Mouse (Mus musculus): ENCODE measurements around the gene Cyp2j7.
"Not testable (repeated sequence)": the region's sequence is repeated elsewhere in the genome, so short reads cannot be mapped to it uniquely, and the experiment has no call there.

Cyp2j7 gene

DNA sequence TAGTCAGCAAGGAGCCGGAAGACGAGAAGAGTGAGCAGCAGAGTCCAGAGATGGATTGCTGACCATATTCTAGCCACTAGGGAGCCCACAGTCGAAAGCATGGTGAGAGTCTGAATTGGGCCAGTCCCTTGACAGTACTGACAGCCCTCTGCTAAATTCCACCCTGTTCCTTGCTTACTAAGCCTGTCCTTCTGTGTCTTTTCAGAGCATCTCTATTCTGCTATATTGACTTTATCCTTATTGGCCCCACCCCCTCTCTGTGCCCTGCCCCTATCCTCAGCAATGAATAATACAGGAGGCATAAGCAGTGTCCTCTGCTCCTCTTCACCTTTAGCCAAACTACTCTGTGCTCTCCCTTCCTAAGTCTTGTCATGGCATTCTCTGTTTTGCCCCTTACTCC lies at the start of gene Cyp2j7:
Cyp2j7 (minus strand) TSS at position 101 of the 400 bp plus-strand sequence.
- DNase-seq: no peak

DNA sequence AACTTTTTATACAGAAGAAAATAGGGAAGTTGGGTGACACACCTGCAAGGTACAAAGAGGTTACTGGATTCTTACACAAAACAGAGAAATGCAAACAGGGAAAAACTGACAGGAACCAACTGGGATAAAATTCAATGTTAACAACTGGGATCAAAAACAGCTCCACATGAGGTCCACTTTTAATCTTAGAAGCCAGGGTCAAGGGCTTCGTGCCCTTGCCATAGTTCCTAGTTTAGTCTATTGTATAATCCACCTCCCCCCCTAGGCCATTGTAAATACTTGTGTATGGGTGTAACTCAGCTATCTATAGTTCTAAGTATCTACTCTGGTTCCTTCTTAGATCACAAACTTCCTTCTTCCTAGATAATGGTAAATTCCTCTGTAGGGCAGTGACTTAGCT lies 40.4 kb upstream of the Cyp2j7 start:
- DNase-seq: not testable (repeated sequence)

- peak; percentile 81 for DNase-seq
These were observed 37.4 kb upstream of the Cyp2j7 start for GRCm38 (mm10) chr4:96273907-96274306.

- no peak for DNase-seq
These were observed 39.8 kb downstream of the Cyp2j7 start for GRCm38 (mm10) chr4:96196701-96197100.

DNA sequence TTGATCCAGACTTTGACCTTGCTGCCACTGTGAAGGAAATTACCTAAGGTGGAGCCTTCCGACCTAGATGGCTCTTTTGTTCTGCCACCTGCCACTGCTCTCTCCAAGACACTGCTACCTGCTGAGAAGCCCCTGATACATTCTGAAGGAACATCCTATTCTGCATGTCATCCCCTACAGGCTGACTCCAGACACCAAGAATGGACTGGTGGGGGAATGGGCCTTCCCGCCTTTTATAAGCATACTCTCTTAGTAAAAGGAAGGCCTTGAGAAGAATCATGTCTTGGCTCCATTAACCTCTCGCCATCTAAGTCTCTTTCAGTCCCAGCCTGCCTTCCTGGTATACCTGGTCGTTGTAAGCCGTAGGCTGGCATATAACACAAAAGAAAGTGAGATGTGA lies 47.1 kb downstream of the Cyp2j7 start:
- DNase-seq: not testable (repeated sequence)

- not testable (repeated sequence) for DNase-seq
These were observed 47.8 kb downstream of the Cyp2j7 start for GRCm38 (mm10) chr4:96188671-96189070.

DNA sequence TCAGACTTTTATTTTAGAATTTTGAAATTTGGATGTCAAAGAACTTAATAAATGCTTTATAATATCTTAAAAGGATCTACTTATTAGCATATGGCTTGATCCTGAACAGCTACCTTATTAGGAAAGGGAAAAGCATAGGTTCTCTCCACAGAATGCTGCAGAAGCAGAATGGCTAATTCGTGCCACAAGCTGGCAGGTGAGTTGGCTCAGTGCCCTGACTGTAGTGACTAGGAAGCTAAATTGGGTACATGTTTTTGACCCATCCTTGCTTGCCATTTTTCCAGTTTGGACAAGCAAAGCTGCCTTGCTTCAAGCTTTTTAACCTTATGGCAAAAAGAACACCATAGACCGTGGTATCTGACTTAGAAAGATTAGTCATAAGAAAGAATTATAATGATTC lies 48.3 kb downstream of the Cyp2j7 start:
- DNase-seq: not testable (repeated sequence)

- DNase-seq: not testable (repeated sequence)
These were observed 51.7 kb downstream of the Cyp2j7 start for GRCm38 (mm10) chr4:96184716-96185115.

- DNase-seq: no peak
These were observed 73.6 kb downstream of the Cyp2j7 start for GRCm38 (mm10) chr4:96162839-96163238.

DNA sequence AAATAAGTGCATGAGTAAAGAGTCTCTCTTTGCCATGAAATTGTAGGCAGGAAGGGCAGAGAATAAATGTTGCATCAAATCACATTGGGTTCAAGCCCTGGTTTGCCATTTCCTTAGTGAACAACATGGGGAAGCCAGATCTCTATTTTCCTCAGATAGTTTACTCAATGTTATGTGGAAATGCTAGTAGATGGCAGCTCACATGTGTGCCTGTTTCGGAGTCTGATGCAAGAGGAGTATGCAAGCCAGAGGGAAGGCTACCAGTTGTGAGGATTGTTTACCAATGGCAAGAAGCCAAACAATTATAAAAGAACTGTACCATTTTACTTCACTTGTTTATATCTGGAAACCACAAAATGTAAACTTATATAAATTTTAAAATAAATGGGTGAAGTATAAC lies 74.9 kb downstream of the Cyp2j7 start:
- DNase-seq: no peak
